Mouse (Mus musculus): ENCODE results near the gene Zdhhc19. TPM values are rescaled to one million over a fixed set of nuclear protein-coding genes. Genes with fewer than 3 reads are reported as not detected.

Zdhhc19 gene
- polyA plus RNA-seq, 1 experiment from 2014 or later, result not detected

DNA sequence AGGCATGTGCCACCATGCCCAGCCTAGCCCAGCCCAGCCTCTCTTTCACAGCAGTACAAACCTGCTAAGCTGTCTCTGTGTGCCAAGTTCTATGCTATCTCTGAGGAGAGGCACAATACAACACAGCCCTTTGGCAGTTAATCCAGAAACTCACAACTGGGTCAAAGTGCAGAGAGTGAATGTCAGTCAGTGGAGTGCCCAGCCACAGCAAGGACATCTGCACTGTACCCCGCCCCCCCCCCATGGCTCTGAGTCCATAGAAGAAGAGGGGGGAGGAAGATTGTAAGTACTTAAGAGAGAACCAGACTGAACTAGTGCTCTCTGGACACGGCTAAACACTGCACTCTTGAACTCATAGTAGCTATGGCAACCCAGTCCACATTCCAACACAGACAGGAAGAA is 55.3 kb downstream of the Zdhhc19 start:
- WGBS, result 66% methylated on average over 2 of the region's 2 CpGs
- H3K27me3 ChIP-seq (ENCODE audit: control insufficient read depth, insufficient read depth, low read length), result no peaks in the 10 kb centered on the region
- ATAC-seq (ENCODE audit: low read depth), result no peak

DNA sequence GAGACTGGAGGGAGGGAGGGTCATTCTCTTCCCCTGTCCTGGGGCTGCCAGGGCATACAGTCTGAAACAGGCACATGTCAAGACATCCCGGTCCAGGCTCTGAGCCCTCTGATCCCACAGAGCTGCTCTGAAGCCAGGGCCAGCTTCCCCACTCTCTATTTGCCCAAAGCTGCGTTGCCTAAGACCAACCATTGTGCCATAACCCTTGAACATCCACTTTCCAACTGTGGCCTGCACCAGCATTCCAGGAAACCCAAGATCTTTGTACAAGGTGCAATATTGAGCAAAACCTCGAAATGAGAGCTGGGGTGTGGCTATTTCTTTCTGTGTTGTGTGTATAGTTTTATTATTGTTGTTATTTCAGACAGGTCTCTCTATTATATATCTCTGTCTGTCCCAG is 59.5 kb downstream of the Zdhhc19 start:
- no peak for ATAC-seq (ENCODE audit: low read depth)
- WGBS, result 77% methylated on average over 3 of the region's 3 CpGs
- H3K36me3 ChIP-seq (ENCODE audit: control insufficient read depth, insufficient read depth, low read length), result no peaks in the 10 kb centered on the region

More for the DNA sequence above, 55.3 kb downstream of the Zdhhc19 start:
- H3K4me1 ChIP-seq (ENCODE audit: control insufficient read depth, insufficient read depth, low read length), result no peaks in the 10 kb centered on the region
- no peak overlapping the region for H3K4me2 ChIP-seq (ENCODE audit: low read depth, low read length)
- no peaks in the 10 kb centered on the region for H3K9me3 ChIP-seq (ENCODE audit: control insufficient read depth, low read length)
- H3K9ac ChIP-seq (replicated peaks; ENCODE audit: low read depth, low read length), result no peak overlapping the region
- H3K36me3 ChIP-seq (ENCODE audit: control insufficient read depth, insufficient read depth, low read length), result no peaks in the 10 kb centered on the region
- H3K4me3 ChIP-seq (ENCODE audit: low read depth, low read length), result no peak overlapping the region
- H3K27ac ChIP-seq (ENCODE audit: low read depth, low read length), result no peak overlapping the region

DNA sequence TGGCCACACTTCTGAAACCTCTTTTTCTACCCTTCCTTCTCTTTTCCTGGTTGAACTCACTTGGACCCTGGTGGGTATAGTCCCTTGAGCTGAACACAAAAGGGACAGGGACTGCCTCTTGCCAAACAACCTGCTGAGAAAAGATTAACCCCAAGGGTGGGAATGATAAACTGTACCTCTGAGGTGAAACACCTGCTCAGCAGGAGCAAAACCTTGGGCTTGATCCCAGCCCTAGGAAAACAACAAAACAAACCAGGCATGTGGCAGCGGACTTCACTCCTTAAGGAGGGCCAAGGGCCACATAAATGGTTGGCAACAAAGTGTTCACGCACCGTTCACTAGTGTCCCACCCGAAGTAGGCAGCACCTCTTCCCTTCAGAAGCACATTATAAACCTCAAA is 63.4 kb downstream of the Zdhhc19 start:
- Histone ChIP-seq H3K9me3 (ENCODE audit: control insufficient read depth, low read length) (no peaks in the 10 kb centered on the region), H3K4me1 (ENCODE audit: control insufficient read depth, insufficient read depth, low read length) (no peaks in the 10 kb centered on the region), H3K4me2 (ENCODE audit: low read depth, low read length) (no peak overlapping the region), H3K4me3 (ENCODE audit: low read depth, low read length) (no peak overlapping the region), H3K27me3 (ENCODE audit: control insufficient read depth, insufficient read depth, low read length) (no peaks in the 10 kb centered on the region), H3K27ac (ENCODE audit: low read depth, low read length) (no peak overlapping the region), H3K36me3 (ENCODE audit: control insufficient read depth, insufficient read depth, low read length) (no peaks in the 10 kb centered on the region), H3K9ac (replicated peaks; ENCODE audit: low read depth, low read length) (no peak overlapping the region)
- WGBS, result 73% methylated on average over 4 of the region's 4 CpGs
- ATAC-seq (ENCODE audit: low read depth), result no peak

More for the DNA sequence above, 59.5 kb downstream of the Zdhhc19 start:
- Histone ChIP-seq H3K27me3 (ENCODE audit: control insufficient read depth, insufficient read depth, low read length) (no peaks in the 10 kb centered on the region), H3K27ac (ENCODE audit: low read depth, low read length) (no peak overlapping the region), H3K9me3 (ENCODE audit: control insufficient read depth, low read length) (no peaks in the 10 kb centered on the region), H3K4me1 (ENCODE audit: control insufficient read depth, insufficient read depth, low read length) (no peaks in the 10 kb centered on the region), H3K4me3 (ENCODE audit: low read depth, low read length) (no peak overlapping the region), H3K9ac (replicated peaks; ENCODE audit: low read depth, low read length) (no peak overlapping the region), H3K4me2 (ENCODE audit: low read depth, low read length) (no peak overlapping the region)

DNA sequence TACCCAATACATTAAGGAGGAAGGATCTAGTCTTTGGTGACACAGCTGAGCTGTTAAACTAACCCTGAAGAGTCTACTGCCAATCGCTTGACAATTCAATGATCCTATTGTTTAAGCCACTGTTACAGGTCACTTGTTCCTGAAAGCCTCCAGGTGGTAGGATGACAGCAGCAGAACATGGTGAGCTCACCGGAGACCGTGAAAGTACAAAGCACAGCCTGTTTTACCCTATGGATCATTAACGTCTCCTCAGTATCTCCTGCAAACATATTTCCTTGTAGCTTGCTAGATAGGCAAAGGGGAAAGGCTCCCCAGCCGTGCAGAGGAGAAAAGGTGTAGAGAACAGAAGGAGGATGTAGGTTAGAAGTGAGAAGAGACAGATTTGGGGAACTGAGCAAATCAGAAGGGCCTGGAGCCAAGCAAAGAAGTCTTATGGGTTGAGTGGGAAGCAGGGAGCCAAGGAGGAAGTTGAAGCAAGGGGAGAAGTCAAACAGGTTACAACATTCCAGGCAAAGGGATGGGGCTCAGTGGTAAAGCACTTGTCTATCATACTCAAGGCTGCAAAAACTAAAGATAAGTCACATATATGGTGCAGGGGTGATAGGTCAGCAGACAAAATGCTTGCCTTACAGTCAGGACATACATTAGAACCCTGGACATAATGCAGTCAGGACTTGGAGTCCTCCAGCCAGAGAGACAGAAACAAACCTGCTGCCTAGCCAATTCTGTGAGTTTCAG is 67.2 kb downstream of the Zdhhc19 start:
- Histone ChIP-seq H3K27ac (ENCODE audit: low read depth, low read length) (no peak overlapping the region), H3K4me3 (ENCODE audit: low read depth, low read length) (no peak overlapping the region), H3K4me1 (ENCODE audit: control insufficient read depth, insufficient read depth, low read length) (no peaks in the 10 kb centered on the region), H3K36me3 (ENCODE audit: control insufficient read depth, insufficient read depth, low read length) (no peaks in the 10 kb centered on the region), H3K9me3 (ENCODE audit: control insufficient read depth, low read length) (no peaks in the 10 kb centered on the region), H3K4me2 (ENCODE audit: low read depth, low read length) (no peak overlapping the region), H3K27me3 (ENCODE audit: control insufficient read depth, insufficient read depth, low read length) (no peaks in the 10 kb centered on the region), H3K9ac (replicated peaks; ENCODE audit: low read depth, low read length) (no peak overlapping the region)
- ATAC-seq (ENCODE audit: low read depth), result no peak
- WGBS, result 86% methylated on average over 5 of the region's 5 CpGs

DNA sequence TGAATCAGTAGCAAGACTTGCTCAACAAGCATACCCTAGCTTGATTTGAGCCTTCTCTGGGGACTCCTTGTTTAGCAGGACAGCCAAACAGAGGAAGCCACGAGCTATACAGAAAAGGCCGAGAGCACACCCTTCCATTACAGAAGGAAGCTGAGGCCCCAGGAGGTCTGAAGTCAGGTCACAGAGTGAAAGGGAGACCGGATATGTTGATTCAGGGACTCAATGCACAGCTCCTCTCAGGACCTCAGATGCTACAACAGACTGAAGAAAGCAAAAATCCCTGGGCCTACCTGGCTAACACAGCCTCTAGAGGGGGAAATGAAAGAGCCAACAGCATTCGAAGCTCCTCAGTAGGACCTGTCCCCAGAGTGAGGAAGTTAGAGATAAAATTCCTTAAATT is 71.2 kb downstream of the Zdhhc19 start:
- Histone ChIP-seq H3K27ac (ENCODE audit: low read depth, low read length) (no peak overlapping the region), H3K4me1 (ENCODE audit: control insufficient read depth, insufficient read depth, low read length) (no peaks in the 10 kb centered on the region), H3K9me3 (ENCODE audit: control insufficient read depth, low read length) (no peaks in the 10 kb centered on the region), H3K36me3 (ENCODE audit: control insufficient read depth, insufficient read depth, low read length) (no peaks in the 10 kb centered on the region), H3K4me2 (ENCODE audit: low read depth, low read length) (no peak overlapping the region), H3K27me3 (ENCODE audit: control insufficient read depth, insufficient read depth, low read length) (no peaks in the 10 kb centered on the region), H3K4me3 (ENCODE audit: low read depth, low read length) (no peak overlapping the region), H3K9ac (replicated peaks; ENCODE audit: low read depth, low read length) (no peak overlapping the region)
- 62% methylated on average over 4 of the region's 4 CpGs for WGBS
- ATAC-seq (ENCODE audit: low read depth), result no peak

- H3K4me3 ChIP-seq (ENCODE audit: low read depth, low read length), result no peak overlapping the region
- H3K4me1 ChIP-seq (ENCODE audit: control insufficient read depth, insufficient read depth, low read length), result no peaks in the 10 kb centered on the region
- no peaks in the 10 kb centered on the region for H3K9me3 ChIP-seq (ENCODE audit: control insufficient read depth, low read length)
- no peak overlapping the region for H3K9ac ChIP-seq (replicated peaks; ENCODE audit: low read depth, low read length)
- H3K27ac ChIP-seq (ENCODE audit: low read depth, low read length), result no peak overlapping the region
- no peak for ATAC-seq (ENCODE audit: low read depth)
- H3K36me3 ChIP-seq (ENCODE audit: control insufficient read depth, insufficient read depth, low read length), result no peaks in the 10 kb centered on the region
- 68% methylated on average over 6 of the region's 6 CpGs for WGBS
- H3K4me2 ChIP-seq (ENCODE audit: low read depth, low read length), result no peak overlapping the region
- H3K27me3 ChIP-seq (ENCODE audit: control insufficient read depth, insufficient read depth, low read length), result no peaks in the 10 kb centered on the region
These were observed 72.3 kb downstream of the Zdhhc19 start for GRCm38 (mm10) chr16:32568401-32568800.

DNA sequence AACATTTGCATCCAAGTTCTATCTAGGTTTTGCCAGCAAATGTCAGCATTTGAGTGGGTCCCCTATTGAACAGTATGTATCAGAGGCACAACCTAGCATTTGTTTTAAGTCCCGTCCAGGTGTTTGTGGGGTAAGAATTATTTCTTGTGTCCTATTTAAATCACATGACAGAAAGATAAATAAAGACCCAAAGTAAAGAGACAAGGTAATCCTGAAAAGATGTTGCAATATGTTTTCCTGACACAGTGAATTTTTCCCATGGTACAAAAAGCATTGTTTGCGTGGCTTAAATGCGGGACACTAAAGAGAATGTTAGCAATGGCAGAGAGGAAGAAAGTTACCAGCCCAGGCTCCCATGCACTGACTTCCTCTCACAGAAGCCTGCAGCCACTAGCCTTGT is 74.0 kb downstream of the Zdhhc19 start:
- Histone ChIP-seq H3K36me3 (ENCODE audit: control insufficient read depth, insufficient read depth, low read length) (no peaks in the 10 kb centered on the region), H3K4me3 (ENCODE audit: low read depth, low read length) (no peak overlapping the region), H3K9me3 (ENCODE audit: control insufficient read depth, low read length) (no peaks in the 10 kb centered on the region), H3K4me1 (ENCODE audit: control insufficient read depth, insufficient read depth, low read length) (no peaks in the 10 kb centered on the region), H3K27me3 (ENCODE audit: control insufficient read depth, insufficient read depth, low read length) (no peaks in the 10 kb centered on the region), H3K4me2 (ENCODE audit: low read depth, low read length) (no peak overlapping the region), H3K9ac (replicated peaks; ENCODE audit: low read depth, low read length) (no peak overlapping the region), H3K27ac (ENCODE audit: low read depth, low read length) (no peak overlapping the region)
- WGBS, result 91% methylated on average over 3 of the region's 3 CpGs
- ATAC-seq (ENCODE audit: low read depth), result no peak

DNA sequence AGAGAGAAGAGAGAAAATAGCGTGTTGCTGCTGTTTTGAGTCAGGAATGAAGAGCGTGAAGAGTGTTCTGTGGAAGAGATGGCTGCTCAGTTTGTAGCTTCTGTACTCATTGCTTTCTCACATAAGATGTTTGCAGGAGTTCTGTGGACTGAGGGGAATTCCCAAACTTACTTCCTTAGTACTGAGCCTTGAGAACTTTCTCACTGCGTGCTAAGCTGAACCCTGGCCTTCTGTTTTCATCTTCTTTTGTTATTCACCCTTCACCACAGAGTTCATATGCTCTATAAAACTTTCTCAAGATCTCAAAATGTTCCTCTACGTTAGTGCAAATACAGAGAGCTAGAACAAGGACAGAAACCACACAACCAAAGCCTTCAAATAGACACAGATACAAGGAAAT is 76.5 kb downstream of the Zdhhc19 start:
- no peak overlapping the region for H3K9ac ChIP-seq (replicated peaks; ENCODE audit: low read depth, low read length)
- H3K4me2 ChIP-seq (ENCODE audit: low read depth, low read length), result no peak overlapping the region
- H3K4me3 ChIP-seq (ENCODE audit: low read depth, low read length), result no peak overlapping the region
- no peak overlapping the region for H3K27ac ChIP-seq (ENCODE audit: low read depth, low read length)
- 90% methylated on average over 4 of the region's 4 CpGs for WGBS
- no peaks in the 10 kb centered on the region for H3K36me3 ChIP-seq (ENCODE audit: control insufficient read depth, insufficient read depth, low read length)
- H3K27me3 ChIP-seq (ENCODE audit: control insufficient read depth, insufficient read depth, low read length), result no peaks in the 10 kb centered on the region
- ATAC-seq (ENCODE audit: low read depth), result no peak
- H3K9me3 ChIP-seq (ENCODE audit: control insufficient read depth, low read length), result no peaks in the 10 kb centered on the region
- no peaks in the 10 kb centered on the region for H3K4me1 ChIP-seq (ENCODE audit: control insufficient read depth, insufficient read depth, low read length)

GRCm38 (mm10) chr16:32586482-32586881 is 90.4 kb downstream of the Zdhhc19 start:
- Histone ChIP-seq H3K27ac (ENCODE audit: low read depth, low read length) (no peak overlapping the region), H3K9ac (replicated peaks; ENCODE audit: low read depth, low read length) (no peak overlapping the region), H3K9me3 (ENCODE audit: control insufficient read depth, low read length) (no peaks in the 10 kb centered on the region), H3K4me1 (ENCODE audit: control insufficient read depth, insufficient read depth, low read length) (no peaks in the 10 kb centered on the region), H3K27me3 (ENCODE audit: control insufficient read depth, insufficient read depth, low read length) (no peaks in the 10 kb centered on the region), H3K4me3 (ENCODE audit: low read depth, low read length) (no peak overlapping the region), H3K4me2 (ENCODE audit: low read depth, low read length) (no peak overlapping the region), H3K36me3 (ENCODE audit: control insufficient read depth, insufficient read depth, low read length) (no peaks in the 10 kb centered on the region)
- ATAC-seq (ENCODE audit: low read depth), result no peak
- WGBS, result 89% methylated on average over 4 of the region's 4 CpGs

Data from neural tube, embryonic 14.5 days (tissue).